Mouse (Mus musculus): ENCODE data around the gene Elmod3.
"Not testable (repeated sequence)": the region's sequence is repeated elsewhere in the genome, so short reads cannot be mapped to it uniquely, and the experiment has no call there.

Elmod3 gene

GRCm38 (mm10) chr6:72567508-72567907 is 30.7 kb downstream of the Elmod3 start:
- no peak for DNase-seq

GRCm38 (mm10) chr6:72566044-72566443 is 32.2 kb downstream of the Elmod3 start:
- peak; percentile 94 for DNase-seq

- no peak for DNase-seq
Measured at GRCm38 (mm10) chr6:72565506-72565905, 32.7 kb downstream of the Elmod3 start.

- DNase-seq: no peak
Measured at GRCm38 (mm10) chr6:72562894-72563293, 35.3 kb downstream of the Elmod3 start.

- no peak for DNase-seq
Measured at GRCm38 (mm10) chr6:72562486-72562885, 35.7 kb downstream of the Elmod3 start.

- DNase-seq: no peak
Measured at GRCm38 (mm10) chr6:72560801-72561200, 37.4 kb downstream of the Elmod3 start.

- DNase-seq: no peak
Measured at GRCm38 (mm10) chr6:72553079-72553412, 45.2 kb downstream of the Elmod3 start.

- DNase-seq: peak; percentile 64
Measured at GRCm38 (mm10) chr6:72552171-72553078, 45.8 kb downstream of the Elmod3 start.

- no peak for DNase-seq
Measured at GRCm38 (mm10) chr6:72550503-72551100, 47.6 kb downstream of the Elmod3 start.

GRCm38 (mm10) chr6:72550025-72550424 is 48.2 kb downstream of the Elmod3 start:
- DNase-seq: no peak

GRCm38 (mm10) chr6:72549041-72549580 is 49.1 kb downstream of the Elmod3 start:
- peak; percentile 57 for DNase-seq

- no peak for DNase-seq
Measured at GRCm38 (mm10) chr6:72547862-72548261, 50.4 kb downstream of the Elmod3 start.

GRCm38 (mm10) chr6:72547121-72547520 is 51.1 kb downstream of the Elmod3 start:
- no peak for DNase-seq

- no peak for DNase-seq
Measured at GRCm38 (mm10) chr6:72545377-72545776, 52.8 kb downstream of the Elmod3 start.

GRCm38 (mm10) chr6:72544283-72544987 is 53.8 kb downstream of the Elmod3 start, which contains the start of gene Capg:
Gene Capg, plus strand, starts transcription at chr6:72544391.
- DNase-seq: peak; percentile 58

GRCm38 (mm10) chr6:72543265-72543850 is 54.9 kb downstream of the Elmod3 start:
- DNase-seq: no peak

- DNase-seq: peak; percentile 81
Measured at GRCm38 (mm10) chr6:72538562-72539031, 59.6 kb downstream of the Elmod3 start.

- no peak for DNase-seq
Measured at GRCm38 (mm10) chr6:72537998-72538500, 60.2 kb downstream of the Elmod3 start.

GRCm38 (mm10) chr6:72535165-72535564 is 63.0 kb downstream of the Elmod3 start:
- DNase-seq: peak; percentile 89

- DNase-seq: peak; percentile 73
Measured at GRCm38 (mm10) chr6:72534035-72534809, 64.0 kb downstream of the Elmod3 start.

- not testable (repeated sequence) for DNase-seq
Measured at GRCm38 (mm10) chr6:72533555-72533954, 64.7 kb downstream of the Elmod3 start.

- no peak for DNase-seq
Measured at GRCm38 (mm10) chr6:72532580-72532979, 65.6 kb downstream of the Elmod3 start.
